Mouse (Mus musculus) heart, postnatal 0 days (tissue): ENCODE results near the gene D430019H16Rik. TPM values are rescaled to one million over a fixed set of nuclear protein-coding genes. Genes with fewer than 3 reads are reported as not detected.
A peak's percentile ranks its signal among the peaks of the same experiment; 100 is the strongest.

Experiments
- ATAC-seq: fragments of 200-750 bp; cut with Nextera tagmentation; 2 replicates; pipeline ENCODE4 v1.8.0; 2017; ENCODE audit warnings: low read depth, moderate number of reproducible peaks, moderate library complexity; ENCODE audit not compliant: insufficient read depth
- DNase-seq: peaks from one replicate; pipeline ENCODE4 v3.0.0-alpha.2; 2016; ENCODE audit warnings: low spot score
- H3K27ac ChIP-seq: fragments of 300-500 bp; sonication (generic); 2 replicates; pipeline ENCODE4 v1.5.1; 2014; ENCODE audit warnings: low read depth, mild to moderate bottlenecking
- H3K27me3 ChIP-seq: fragments of 300-500 bp; sonication (generic); 2 replicates; pipeline ENCODE4 v1.6.1; 2014; ENCODE audit warnings: low read length, mixed read lengths; ENCODE audit not compliant: control insufficient read depth, insufficient read depth
- H3K36me3 ChIP-seq: fragments of 300-500 bp; sonication (generic); replicated peaks from 2 replicates; pipeline ENCODE4 v1.6.1; 2014; ENCODE audit warnings: low read length, mixed read lengths; ENCODE audit not compliant: control insufficient read depth, insufficient read depth
- H3K4me1 ChIP-seq: fragments of 300-500 bp; sonication (generic); 2 replicates; pipeline ENCODE4 v1.6.1; 2014; ENCODE audit warnings: antibody characterized with exemption; ENCODE audit not compliant: control insufficient read depth, insufficient read depth
- H3K4me2 ChIP-seq: fragments of 300-500 bp; sonication (generic); 2 replicates; pipeline ENCODE4 v1.6.1; 2014; ENCODE audit warnings: low read depth, mild to moderate bottlenecking, low read length, moderate library complexity
- H3K4me3 ChIP-seq: fragments of 300-500 bp; sonication (generic); 2 replicates; pipeline ENCODE4 v1.5.1; 2014; ENCODE audit warnings: low read depth, low read length
- H3K9ac ChIP-seq: fragments of 300-500 bp; sonication (generic); replicated peaks from 2 replicates; pipeline ENCODE4 v1.6.1; 2014; ENCODE audit warnings: low read depth, low read length, mixed read lengths
- H3K9me3 ChIP-seq: fragments of 300-500 bp; sonication (generic); replicated peaks from 2 replicates; pipeline ENCODE4 v1.6.1; 2016; ENCODE audit warnings: low read length; ENCODE audit not compliant: control insufficient read depth
- CTCF ChIP-seq: IDR thresholded peaks from 2 replicates; pipeline ENCODE4 v1.5.1; 2016; ENCODE audit warnings: antibody characterized with exemption, control low read depth, low read depth
- EP300 ChIP-seq: IDR thresholded peaks from 2 replicates; pipeline ENCODE4 v1.6.1; 2016; ENCODE audit warnings: antibody characterized with exemption, low read depth
- WGBS: fragments of 180-500 bp; shearing (Covaris S2); extraction: QIAGEN DNeasy Blood & Tissue Kit; methylation state at CpG from one replicate; pipeline ENCODE4 v1.1.7; 2014; 5-methylcytosine and 5-hydroxymethylcytosine counted together
- polyA plus RNA-seq: library from polyadenylated mRNA; unstranded; fragments of >200 nt; fragmentation: Nextera tagmentation; extraction: Ambion mirVana; gene quantifications from 2 replicates; pipeline ENCODE4 v1.2.1, GENCODE M21; 2015
- total RNA-seq: library from RNA; depleted of rRNA; stranded (reverse); fragments of >200 nt; gene quantifications from 2 replicates; pipeline ENCODE4 v1.2.3, GENCODE M21; 2014; ENCODE audit warnings: low replicate concordance

The D430019H16Rik gene
- total and polyA plus RNA-seq, 2 experiments from 2014 or later = 0.08 to 0.34 TPM

- H3K9ac ChIP-seq = no peak overlapping the region
- no peak overlapping the region for H3K4me2 ChIP-seq
- no peak for DNase-seq
- H3K9me3 ChIP-seq = no peaks in the 10 kb centered on the region
- TF ChIP-seq CTCF (no peak), EP300 (no peak)
- H3K4me3 ChIP-seq = no peak overlapping the region
- H3K27me3 ChIP-seq = no peaks in the 10 kb centered on the region
- peaks cover 23% of the 10 kb centered on the region for H3K4me1 ChIP-seq
- 43% methylated on average over 21 of the region's 21 CpGs for WGBS
- peak; percentile 22; the same call in 1 of the 2 replicates for ATAC-seq
- H3K36me3 ChIP-seq = no peaks in the 10 kb centered on the region
- H3K27ac ChIP-seq = no peak overlapping the region
These were observed 63.5 kb downstream of the D430019H16Rik start for GRCm38 (mm10) chr12:105517026-105517675.

DNA sequence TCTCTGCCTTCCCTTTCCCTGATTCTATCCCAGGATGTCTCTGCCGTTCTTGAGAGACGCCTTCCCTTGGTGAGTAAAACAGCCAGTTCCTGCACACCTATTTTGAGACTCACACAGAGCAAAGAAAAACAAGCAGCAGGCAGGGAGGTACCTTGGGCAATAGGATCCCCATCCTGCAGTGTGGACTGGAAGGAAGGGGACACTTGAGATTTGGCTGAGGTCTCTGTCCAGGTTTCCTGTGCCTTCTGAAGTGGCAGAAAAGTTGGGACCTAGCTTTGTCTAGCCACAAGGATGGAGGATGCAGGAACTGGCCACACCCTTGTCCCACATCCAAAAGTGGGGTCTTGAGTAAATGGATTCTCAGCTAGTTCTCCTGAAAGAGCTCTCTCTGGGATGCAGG is 66.2 kb downstream of the D430019H16Rik start:
- Histone ChIP-seq H3K27me3 (no peaks in the 10 kb centered on the region), H3K9me3 (no peaks in the 10 kb centered on the region), H3K9ac (no peak overlapping the region), H3K4me3 (no peak overlapping the region), H3K27ac (peak overlapping the region; percentile 28; the same call in 1 of the 2 replicates), H3K4me1 (peaks cover 20% of the 10 kb centered on the region), H3K4me2 (no peak overlapping the region), H3K36me3 (no peaks in the 10 kb centered on the region)
- DNase-seq (no peak), ATAC-seq (no peak)
- TF ChIP-seq CTCF (no peak), EP300 (no peak)
- WGBS = 70% methylated on average over 2 of the region's 2 CpGs

DNA sequence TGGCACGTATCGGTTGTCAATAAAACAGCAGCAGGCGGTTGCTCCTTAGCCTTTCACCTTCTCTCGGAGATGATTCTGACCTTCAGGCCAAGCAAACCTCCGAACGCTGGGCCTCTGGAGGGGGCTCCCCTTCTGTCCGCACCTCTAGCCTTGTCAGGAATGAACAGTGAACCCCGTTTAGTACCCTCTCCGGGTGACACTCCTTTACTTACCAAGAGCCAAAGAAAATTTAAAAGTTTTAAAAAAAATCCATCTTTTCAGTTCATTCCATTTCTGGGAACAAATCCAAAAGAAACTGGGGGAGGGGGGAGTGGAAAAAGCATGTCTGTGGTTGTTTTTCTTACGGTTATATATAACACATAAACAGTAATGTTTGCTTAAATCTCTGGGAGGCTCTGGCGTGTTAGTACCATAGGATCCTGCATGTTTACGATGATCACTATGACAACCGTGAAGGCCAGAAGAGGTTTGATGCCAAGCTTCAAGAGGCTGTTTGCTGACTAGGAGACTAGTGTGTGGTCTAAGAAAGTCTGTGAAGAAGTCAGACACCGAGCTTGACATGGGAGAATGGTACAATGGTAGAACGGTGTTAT is 67.6 kb downstream of the D430019H16Rik start:
- peak; percentile 28; the same call in 1 of the 2 replicates for ATAC-seq

DNA sequence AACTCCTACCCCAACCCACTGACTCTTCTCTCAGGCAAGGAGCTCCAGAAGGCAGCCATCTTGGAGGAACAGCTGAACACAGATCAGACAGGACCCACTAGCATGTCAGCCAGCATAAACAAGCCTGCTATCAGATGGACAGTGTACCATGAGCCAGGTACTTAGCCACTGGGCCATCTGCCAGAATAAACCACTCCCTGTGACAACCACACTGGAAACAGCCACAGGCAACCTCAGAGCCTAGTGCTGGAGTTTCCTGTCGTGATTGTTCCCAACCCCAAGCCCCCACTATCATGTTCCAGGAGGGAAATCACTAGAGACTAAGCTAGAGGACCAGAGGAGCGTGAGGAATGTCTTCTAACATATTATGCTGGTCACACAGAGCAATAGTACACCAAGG is 70.1 kb downstream of the D430019H16Rik start:
- Histone ChIP-seq H3K27me3 (no peaks in the 10 kb centered on the region), H3K4me2 (no peak overlapping the region), H3K4me3 (no peak overlapping the region), H3K9ac (no peak overlapping the region), H3K9me3 (no peaks in the 10 kb centered on the region), H3K27ac (peak overlapping the region; percentile 32; the same call in 1 of the 2 replicates), H3K4me1 (peaks cover 21% of the 10 kb centered on the region), H3K36me3 (no peaks in the 10 kb centered on the region)
- DNase-seq = no peak
- peak; percentile 53 for ATAC-seq
- 11% methylated on average over 2 of the region's 2 CpGs for whole genome bisulfite sequencing
- TF ChIP-seq CTCF (no peak), EP300 (no peak; the same call in 1 of the 2 replicates)

More for the DNA sequence above, 67.6 kb downstream of the D430019H16Rik start:
- no peaks in the 10 kb centered on the region for H3K27me3 ChIP-seq
- 47% methylated on average over 15 of the region's 15 CpGs for WGBS
- H3K36me3 ChIP-seq = no peaks in the 10 kb centered on the region
- H3K4me2 ChIP-seq = no peak overlapping the region
- H3K4me3 ChIP-seq = no peak overlapping the region
- no peaks in the 10 kb centered on the region for H3K9me3 ChIP-seq
- DNase-seq = peak; percentile 60
- TF ChIP-seq CTCF (no peak), EP300 (no peak)
- H3K4me1 ChIP-seq = peaks cover 21% of the 10 kb centered on the region
- H3K27ac ChIP-seq = no peak overlapping the region
- no peak overlapping the region for H3K9ac ChIP-seq

DNA sequence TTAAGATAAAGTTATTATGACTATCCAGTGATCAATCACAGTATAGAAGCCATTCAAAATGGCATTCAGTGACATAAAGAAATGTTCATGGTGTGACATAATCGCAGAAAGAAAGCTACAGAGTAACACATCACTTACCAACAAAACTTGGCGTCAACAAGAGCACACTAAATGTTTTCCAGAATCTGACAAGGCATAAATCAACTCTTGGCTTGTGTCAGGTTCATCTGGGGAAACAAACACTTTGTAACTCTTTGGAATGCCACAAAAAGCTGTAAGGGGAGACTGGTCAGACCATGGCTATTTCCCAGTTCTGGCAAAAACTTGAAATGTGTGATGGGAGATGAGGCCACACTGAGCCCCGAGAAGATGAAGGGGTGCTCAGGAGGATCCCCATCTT is 72.5 kb downstream of the D430019H16Rik start:
- no peak for ATAC-seq
- Histone ChIP-seq H3K27ac (peak overlapping the region; percentile 35; the same call in 1 of the 2 replicates), H3K36me3 (no peaks in the 10 kb centered on the region), H3K9me3 (no peaks in the 10 kb centered on the region), H3K27me3 (no peaks in the 10 kb centered on the region), H3K4me2 (no peak overlapping the region), H3K4me1 (peaks cover 10% of the 10 kb centered on the region; the same call in 1 of the 2 replicates), H3K9ac (no peak overlapping the region), H3K4me3 (no peak overlapping the region)
- TF ChIP-seq EP300 = no peak
- TF ChIP-seq CTCF = no peak
- no peak for DNase-seq
- 84% methylated on average over 3 of the region's 3 CpGs for WGBS
